Mouse (Mus musculus): ENCODE results near the gene Gm26566. TPM values are rescaled to one million over a fixed set of nuclear protein-coding genes. Genes with fewer than 3 reads are reported as not detected.

Gene Gm26566
- total RNA-seq (2021) (under 1 TPM in 1 of 2 experiments, not detected in 1; 0.38 TPM), polyA plus RNA-seq (2012; rRNA removed) (0.76 and 1.0 TPM in 2 replicates)
- long read RNA-seq, result 0 reads

GRCm38 (mm10) chr4:88721791-88722721 lies at the start of gene Gm26566, which contains the start of gene Klhl9:
Gene Gm26566 (plus strand): TSS chr4:88721805.
Gene Klhl9 (minus strand): TSS chr4:88722465.
- DNase-seq, result peak; percentile 95

- no peak for DNase-seq
Observed at GRCm38 (mm10) chr4:88676824-88677223, 44.8 kb upstream of the Gm26566 start, which contains the start of gene Ifna16. Gene Ifna16 (minus strand): TSS chr4:88676924.

GRCm38 (mm10) chr4:88680362-88680761 lies 41.2 kb upstream of the Gm26566 start:
- no peak for DNase-seq

- DNase-seq, result no peak
Observed at GRCm38 (mm10) chr4:88681353-88681752, 40.3 kb upstream of the Gm26566 start.

GRCm38 (mm10) chr4:88683812-88684211 lies 37.8 kb upstream of the Gm26566 start, which contains the start of gene Ifna2:
Gene Ifna2 (minus strand): TSS chr4:88683912.
- DNase-seq, result no peak

GRCm38 (mm10) chr4:88691259-88691658 lies 30.3 kb upstream of the Gm26566 start, which contains the start of gene Ifnab:
Gene Ifnab (minus strand): TSS chr4:88691359.
- DNase-seq, result no peak

GRCm38 (mm10) chr4:88692537-88692936 lies 29.1 kb upstream of the Gm26566 start:
- DNase-seq, result no peak

GRCm38 (mm10) chr4:88693392-88693791 lies 28.2 kb upstream of the Gm26566 start:
- DNase-seq, result no peak

- peak; percentile 72 for DNase-seq
Observed at GRCm38 (mm10) chr4:88696237-88696884, 25.2 kb upstream of the Gm26566 start.

- DNase-seq, result no peak
Observed at GRCm38 (mm10) chr4:88697108-88697507, 24.5 kb upstream of the Gm26566 start.

GRCm38 (mm10) chr4:88697753-88698152 lies 23.9 kb upstream of the Gm26566 start:
- no peak for DNase-seq

GRCm38 (mm10) chr4:88698781-88699180 lies 22.8 kb upstream of the Gm26566 start:
- no peak for DNase-seq

GRCm38 (mm10) chr4:88699301-88699700 lies 22.3 kb upstream of the Gm26566 start:
- no peak for DNase-seq

- DNase-seq, result no peak
Observed at GRCm38 (mm10) chr4:88705924-88706323, 15.7 kb upstream of the Gm26566 start.

GRCm38 (mm10) chr4:88707128-88707826 lies 14.3 kb upstream of the Gm26566 start:
- DNase-seq, result no peak

GRCm38 (mm10) chr4:88714281-88714680 lies 7.3 kb upstream of the Gm26566 start:
- DNase-seq, result peak; percentile 28

GRCm38 (mm10) chr4:88715059-88715458 lies 6.5 kb upstream of the Gm26566 start:
- DNase-seq, result peak; percentile 58

- DNase-seq, result no peak
Observed at GRCm38 (mm10) chr4:88718715-88719114, 2.9 kb upstream of the Gm26566 start.

GRCm38 (mm10) chr4:88723497-88724090 lies 2.0 kb downstream of the Gm26566 start:
- no peak for DNase-seq

- no peak for DNase-seq
Observed at GRCm38 (mm10) chr4:88726727-88727126, 5.1 kb downstream of the Gm26566 start.

GRCm38 (mm10) chr4:88727324-88727723 lies 5.7 kb downstream of the Gm26566 start:
- DNase-seq, result peak; percentile 33

- peak; percentile 70 for DNase-seq
Observed at GRCm38 (mm10) chr4:88738480-88738879, 16.9 kb downstream of the Gm26566 start.
